Mouse (Mus musculus) embryonic facial prominence, embryonic 11.5 days (tissue): ENCODE data around the gene Prkag1. TPM values are rescaled to one million over a fixed set of nuclear protein-coding genes. Genes with fewer than 3 reads are reported as not detected.
A peak's percentile ranks its signal among the peaks of the same experiment; 100 is the strongest.

Experiments
- ATAC-seq: fragments of 200-750 bp; cut with Nextera tagmentation; replicated peaks from 2 replicates; pipeline ENCODE4 v1.8.0; 2017; ENCODE audit warnings: low read depth; ENCODE audit not compliant: insufficient number of reproducible peaks, low FRiP score, low TSS enrichment
- DNase-seq: peaks from one replicate; pipeline ENCODE4 v3.0.0-alpha.2; 2015; ENCODE audit warnings: low spot score
- H3K27ac ChIP-seq: fragments of 300-500 bp; sonication (generic); replicated peaks from 2 replicates; pipeline ENCODE4 v1.5.1; 2014; ENCODE audit warnings: mild to moderate bottlenecking, low read depth, low read length, control low read depth
- H3K27me3 ChIP-seq: fragments of 300-500 bp; sonication (generic); 2 replicates; pipeline ENCODE4 v1.6.1; 2014; ENCODE audit warnings: mild to moderate bottlenecking, low read length, moderate library complexity, mixed read lengths; ENCODE audit not compliant: control insufficient read depth, insufficient read depth
- H3K36me3 ChIP-seq: fragments of 300-500 bp; sonication (generic); replicated peaks from 2 replicates; pipeline ENCODE4 v1.6.1; 2014; ENCODE audit warnings: low read depth, mild to moderate bottlenecking, low read length, moderate library complexity, mixed read lengths; ENCODE audit not compliant: control insufficient read depth, insufficient read depth
- H3K4me1 ChIP-seq: fragments of 300-500 bp; sonication (generic); 2 replicates; pipeline ENCODE4 v1.6.1; 2014; ENCODE audit warnings: low read length, mixed read lengths; ENCODE audit not compliant: control insufficient read depth, insufficient read depth
- H3K4me2 ChIP-seq: fragments of 300-500 bp; sonication (generic); 2 replicates; pipeline ENCODE4 v1.6.1; 2014; ENCODE audit warnings: low read depth, mild to moderate bottlenecking, control low read depth, low read length, moderate library complexity
- H3K4me3 ChIP-seq: fragments of 300-500 bp; sonication (generic); 2 replicates; pipeline ENCODE4 v1.5.1; 2014; ENCODE audit warnings: low read depth, low read length, control low read depth
- H3K9ac ChIP-seq: fragments of 300-500 bp; sonication (generic); replicated peaks from 2 replicates; pipeline ENCODE4 v1.6.1; 2014; ENCODE audit warnings: mild to moderate bottlenecking, control low read depth, low read length
- H3K9me3 ChIP-seq: fragments of 300-500 bp; sonication (generic); replicated peaks from 2 replicates; pipeline ENCODE4 v1.6.1; 2016; ENCODE audit warnings: mild to moderate bottlenecking, low read length, inconsistent platforms, mixed read lengths; ENCODE audit not compliant: control insufficient read depth
- WGBS: fragments of 180-500 bp; shearing (Covaris S2); extraction: QIAGEN DNeasy Blood & Tissue Kit; methylation state at CpG from one replicate; pipeline ENCODE4 v1.1.7; 2014; 5-methylcytosine and 5-hydroxymethylcytosine counted together
- polyA plus RNA-seq: library from polyadenylated mRNA; unstranded; fragments of >200 nt; fragmentation: Nextera tagmentation; extraction: Ambion mirVana; gene quantifications from 2 replicates; pipeline ENCODE4 v1.2.1, GENCODE M21; 2014

The Prkag1 gene
- polyA plus RNA-seq, 1 experiment from 2014 or later, result 69.8 TPM

DNA sequence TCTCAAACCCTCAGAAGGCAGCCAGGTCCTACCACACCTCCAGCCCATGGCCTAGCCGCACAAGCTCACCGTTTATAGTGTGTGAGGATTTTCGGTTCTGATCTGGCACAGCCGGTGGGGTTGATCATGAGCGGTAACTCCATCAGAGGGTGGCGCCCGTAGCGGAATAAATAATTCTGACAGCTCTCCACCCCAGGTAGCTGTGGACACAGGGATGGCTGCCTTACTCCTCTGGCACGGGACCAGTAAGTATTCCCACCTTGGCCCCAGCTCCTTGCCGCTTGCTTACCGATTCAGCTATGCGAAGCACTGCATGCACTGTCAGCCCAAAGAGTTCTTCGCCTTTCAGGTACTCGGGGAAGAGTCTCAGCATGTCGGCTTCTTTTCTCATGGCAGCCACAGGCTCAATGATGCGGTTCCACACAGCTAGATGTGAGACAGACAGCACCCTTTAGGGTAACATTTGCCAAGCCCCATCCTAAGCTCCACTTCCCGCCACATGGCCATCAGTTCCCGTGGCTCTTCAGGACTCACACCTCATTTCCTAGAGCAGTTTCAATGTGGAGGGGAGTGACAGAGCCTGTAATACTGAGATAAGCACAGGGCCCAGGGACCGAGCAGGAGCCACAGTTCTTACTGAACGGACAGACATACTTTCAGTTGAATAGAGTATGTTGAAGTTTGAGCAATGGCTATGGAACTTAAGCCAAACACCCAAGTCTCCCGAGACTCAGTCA lies 5.9 kb upstream of the Prkag1 start:
- Histone ChIP-seq H3K4me3 (no peak overlapping the region), H3K36me3 (peaks cover 29% of the 10 kb centered on the region), H3K9ac (no peak overlapping the region), H3K4me2 (no peak overlapping the region), H3K27ac (no peak overlapping the region), H3K27me3 (no peaks in the 10 kb centered on the region), H3K9me3 (no peaks in the 10 kb centered on the region), H3K4me1 (no peaks in the 10 kb centered on the region)
- no peak for ATAC-seq
- DNase-seq, result no peak
- WGBS, result 93% methylated on average over 21 of the region's 21 CpGs

DNA sequence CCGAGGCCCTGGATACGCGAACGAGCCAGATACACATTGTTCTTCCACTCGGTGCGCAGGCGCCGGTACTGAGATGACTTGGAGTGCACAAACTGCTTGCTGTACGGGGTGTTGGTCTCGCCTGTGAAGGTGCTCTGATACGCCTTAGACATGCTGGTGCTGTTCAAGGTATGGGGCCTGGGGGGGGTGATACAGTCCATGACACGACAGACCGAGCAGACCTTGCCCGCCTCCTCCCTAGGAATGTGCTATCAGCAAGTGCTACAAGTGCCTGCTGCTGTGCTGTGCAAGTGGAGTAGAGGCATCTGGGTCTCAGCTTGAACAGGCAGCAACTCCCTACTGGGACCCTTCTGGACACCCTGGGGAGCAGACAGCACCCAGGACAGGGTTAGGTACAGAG lies 4.0 kb upstream of the Prkag1 start:
- Histone ChIP-seq H3K4me1 (no peaks in the 10 kb centered on the region), H3K36me3 (peaks cover 26% of the 10 kb centered on the region), H3K4me2 (no peak overlapping the region), H3K27me3 (no peaks in the 10 kb centered on the region), H3K27ac (no peak overlapping the region), H3K9ac (no peak overlapping the region), H3K9me3 (no peaks in the 10 kb centered on the region), H3K4me3 (no peak overlapping the region)
- 90% methylated on average over 14 of the region's 14 CpGs for WGBS
- DNase-seq (no peak), ATAC-seq (no peak)

DNA sequence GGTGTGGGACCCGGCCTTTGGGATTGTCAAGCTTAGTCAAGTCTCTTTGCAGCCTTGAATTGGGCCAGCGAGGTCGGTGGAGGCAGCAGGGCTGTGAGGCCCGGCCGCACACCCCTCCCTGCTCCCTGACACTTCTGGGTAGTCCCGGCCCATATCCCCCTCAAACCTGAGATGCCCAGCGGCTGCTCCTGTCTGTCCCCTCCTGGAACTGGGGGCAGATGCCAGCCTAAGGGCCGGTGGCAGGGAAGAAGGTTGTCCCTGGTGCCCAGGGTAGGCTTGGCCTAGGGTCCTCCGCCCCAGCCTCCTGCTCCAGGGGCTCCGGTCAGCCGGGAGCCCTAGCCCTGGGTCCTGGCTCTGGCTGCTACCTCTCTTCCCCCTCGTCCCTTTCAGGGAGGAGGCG lies 2.7 kb upstream of the Prkag1 start:
- H3K36me3 ChIP-seq, result peaks cover 19% of the 10 kb centered on the region
- DNase-seq, result no peak
- H3K4me1 ChIP-seq, result no peaks in the 10 kb centered on the region; the same call in 1 of the 2 replicates
- H3K4me3 ChIP-seq, result no peak overlapping the region
- 86% methylated on average over 9 of the region's 13 CpGs for WGBS
- no peaks in the 10 kb centered on the region for H3K27me3 ChIP-seq
- no peak for ATAC-seq
- H3K9me3 ChIP-seq, result no peaks in the 10 kb centered on the region
- H3K4me2 ChIP-seq, result no peak overlapping the region
- H3K27ac ChIP-seq, result no peak overlapping the region
- no peak overlapping the region for H3K9ac ChIP-seq

DNA sequence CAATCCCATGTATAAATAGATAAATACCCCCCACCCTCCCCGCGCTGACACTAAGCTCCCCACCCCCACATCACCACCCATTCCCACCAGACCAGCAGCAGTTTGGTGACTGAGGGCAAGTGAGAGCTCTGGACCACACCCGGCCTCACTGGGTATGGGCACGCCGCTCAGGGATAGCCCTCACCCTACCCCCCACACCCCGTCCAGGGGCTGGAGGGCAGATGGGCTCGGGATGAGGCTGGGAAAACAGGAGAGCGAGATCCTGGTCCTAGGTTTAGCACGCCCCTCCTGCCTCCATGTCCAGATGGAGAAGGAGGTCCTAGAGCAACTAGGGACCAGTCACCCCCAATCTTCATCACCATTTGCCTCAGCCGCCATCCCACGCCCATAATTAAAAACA lies 2.0 kb upstream of the Prkag1 start:
- Histone ChIP-seq H3K9me3 (no peaks in the 10 kb centered on the region), H3K4me2 (no peak overlapping the region), H3K36me3 (peaks cover 18% of the 10 kb centered on the region), H3K9ac (no peak overlapping the region), H3K27me3 (no peaks in the 10 kb centered on the region), H3K4me3 (no peak overlapping the region), H3K27ac (no peak overlapping the region), H3K4me1 (no peaks in the 10 kb centered on the region; the same call in 1 of the 2 replicates)
- ATAC-seq (no peak), DNase-seq (no peak)
- WGBS, result 84% methylated on average over 11 of the region's 11 CpGs

DNA sequence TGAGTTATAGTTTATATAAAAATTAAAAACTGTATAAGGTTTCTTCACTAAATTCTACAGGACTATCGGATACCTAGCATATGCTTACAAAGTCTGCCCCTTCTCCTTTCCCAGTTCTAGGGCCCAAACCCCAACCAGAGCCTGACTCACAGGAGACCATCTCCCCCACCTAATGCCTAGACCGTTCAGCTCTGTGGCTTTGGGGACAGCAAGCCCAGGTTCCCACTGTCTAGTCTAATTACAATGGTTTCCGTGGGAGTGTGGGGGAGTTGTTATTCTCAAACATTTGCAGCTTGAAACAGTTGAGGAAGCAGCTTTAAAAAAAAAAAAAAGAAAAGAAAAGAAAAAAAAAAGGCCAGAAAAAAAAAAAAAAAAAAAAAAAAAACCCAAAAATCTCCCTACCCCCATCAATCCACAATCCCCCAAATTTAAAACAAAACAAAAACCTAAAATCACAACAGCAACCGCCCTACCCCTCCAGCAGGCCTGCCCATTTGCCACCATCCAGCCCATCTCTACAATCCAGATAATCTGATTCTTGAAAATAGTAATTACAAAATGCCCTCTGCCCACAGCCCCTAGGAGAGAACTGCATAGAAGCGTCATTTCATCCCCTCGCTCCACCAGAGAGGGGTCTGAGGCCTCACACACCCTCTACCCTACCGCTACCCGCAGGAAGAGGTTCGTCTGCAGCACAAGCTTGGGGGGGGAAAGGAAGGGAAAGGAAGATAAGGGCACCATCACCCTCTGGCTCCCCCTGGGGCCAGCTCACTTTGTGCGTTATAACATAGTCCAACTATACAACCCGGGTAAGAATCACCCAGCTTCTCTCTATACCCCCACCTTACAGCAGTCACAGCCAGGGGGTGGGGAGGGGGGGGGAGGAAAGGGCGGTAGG lies 1.1 kb upstream of the Prkag1 start:
- Histone ChIP-seq H3K27ac (no peak overlapping the region), H3K4me1 (no peaks in the 10 kb centered on the region; the same call in 1 of the 2 replicates), H3K4me2 (no peak overlapping the region; the same call in 1 of the 2 replicates), H3K36me3 (peaks cover 18% of the 10 kb centered on the region), H3K9ac (no peak overlapping the region), H3K9me3 (no peaks in the 10 kb centered on the region), H3K4me3 (no peak overlapping the region), H3K27me3 (no peaks in the 10 kb centered on the region)
- DNase-seq (no peak), ATAC-seq (no peak)
- WGBS, result 61% methylated on average over 12 of the region's 12 CpGs

DNA sequence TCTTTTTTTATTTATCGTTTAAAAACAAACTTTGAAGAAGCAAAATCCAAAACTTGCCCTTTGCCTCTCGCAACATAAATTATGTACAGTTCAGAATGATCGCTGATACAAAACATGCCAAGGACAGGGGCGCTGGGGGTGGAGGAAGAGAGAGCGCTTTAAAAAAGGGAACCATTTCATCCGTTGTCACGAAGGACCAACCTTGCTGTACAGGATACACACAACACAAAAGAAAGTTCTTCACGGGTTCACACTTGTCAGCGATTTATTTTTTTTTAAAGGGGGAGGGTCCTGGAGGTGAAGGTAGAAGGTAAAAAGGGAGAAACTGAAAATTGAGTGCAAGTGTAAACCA lies 339 bp upstream of the Prkag1 start:
- Histone ChIP-seq H3K9me3 (no peaks in the 10 kb centered on the region), H3K27me3 (no peaks in the 10 kb centered on the region), H3K36me3 (peaks cover 18% of the 10 kb centered on the region), H3K27ac (no peak overlapping the region), H3K9ac (no peak overlapping the region; the same call in 1 of the 2 replicates), H3K4me1 (no peaks in the 10 kb centered on the region; the same call in 1 of the 2 replicates), H3K4me2 (peak overlapping the region; percentile 77), H3K4me3 (no peak overlapping the region; the same call in 1 of the 2 replicates)
- ATAC-seq (no peak), DNase-seq (no peak)
- WGBS, result 21% methylated on average over 9 of the region's 9 CpGs

DNA sequence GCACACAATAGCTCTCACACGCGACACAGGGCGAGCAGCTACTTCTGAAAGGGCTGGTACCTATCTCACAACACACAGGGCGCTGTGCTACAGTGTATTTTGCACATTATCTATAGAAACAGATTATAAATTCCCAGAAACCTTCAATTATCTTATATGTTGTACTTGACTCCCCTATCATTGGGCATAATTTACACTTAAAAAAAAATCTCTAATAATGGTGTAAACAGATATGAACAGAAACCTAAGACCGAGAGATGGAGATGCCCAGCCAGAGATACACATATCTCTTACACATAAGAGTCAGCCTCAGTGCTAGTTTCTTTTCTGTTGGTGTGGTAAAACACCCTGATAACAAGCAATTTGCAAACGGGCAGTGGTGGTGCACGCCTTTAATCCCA lies 3.7 kb downstream of the Prkag1 start:
- H3K27me3 ChIP-seq, result no peaks in the 10 kb centered on the region
- ATAC-seq (no peak), DNase-seq (no peak)
- H3K4me1 ChIP-seq, result no peaks in the 10 kb centered on the region; the same call in 1 of the 2 replicates
- no peaks in the 10 kb centered on the region for H3K36me3 ChIP-seq
- no peak overlapping the region for H3K9ac ChIP-seq
- no peak overlapping the region for H3K4me2 ChIP-seq
- H3K4me3 ChIP-seq, result no peak overlapping the region
- no peak overlapping the region for H3K27ac ChIP-seq
- no peaks in the 10 kb centered on the region for H3K9me3 ChIP-seq
- WGBS, result 88% methylated on average over 7 of the region's 7 CpGs

DNA sequence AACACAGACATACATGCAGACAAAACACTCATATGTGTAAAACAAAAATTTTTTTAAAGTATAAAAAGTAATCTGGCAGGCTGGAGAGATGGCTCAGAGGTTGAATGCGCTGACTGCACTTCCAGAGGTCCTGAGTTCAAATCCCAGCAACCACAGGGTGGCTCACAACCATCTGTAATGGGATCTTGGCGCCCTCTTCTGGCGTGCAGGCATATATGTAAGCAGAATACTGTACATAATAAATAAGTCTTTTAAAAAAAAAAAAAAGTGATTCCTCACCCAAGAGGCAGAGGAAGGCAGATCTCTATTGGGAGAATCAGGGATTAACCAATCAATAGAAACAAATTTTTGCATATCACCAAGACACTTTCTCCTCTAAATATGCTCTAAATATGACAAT lies 7.9 kb downstream of the Prkag1 start:
- Histone ChIP-seq H3K9ac (no peak overlapping the region), H3K4me2 (no peak overlapping the region), H3K9me3 (no peaks in the 10 kb centered on the region), H3K4me1 (no peaks in the 10 kb centered on the region), H3K27ac (no peak overlapping the region), H3K4me3 (no peak overlapping the region), H3K27me3 (no peaks in the 10 kb centered on the region), H3K36me3 (no peaks in the 10 kb centered on the region)
- no peak for ATAC-seq
- DNase-seq, result no peak
- 65% methylated on average over 3 of the region's 3 CpGs for WGBS
